Mouse (Mus musculus) thymus, adult 2 months (tissue): ENCODE data around the gene Per1. TPM values are rescaled to one million over a fixed set of nuclear protein-coding genes. Genes with fewer than 3 reads are reported as not detected.

Experiments
- DNase-seq: peaks from one replicate; pipeline ENCODE4 v3.0.0; 2021
- H3K27ac ChIP-seq: fragments of 200-500 bp; 2 replicates; pipeline ENCODE4 v1.5.1; 2012; ENCODE audit warnings: low read length, control low read depth; ENCODE audit not compliant: control insufficient read depth, insufficient read depth
- H3K27me3 ChIP-seq: fragments of 200-500 bp; 2 replicates; pipeline ENCODE4 v1.6.1; 2012; ENCODE audit warnings: mild to moderate bottlenecking, low read length, moderate library complexity, mixed read lengths; ENCODE audit not compliant: control insufficient read depth, insufficient read depth
- H3K36me3 ChIP-seq: fragments of 200-500 bp; 2 replicates; pipeline ENCODE4 v1.6.1; 2012; ENCODE audit warnings: mild to moderate bottlenecking, low read length, moderate library complexity; ENCODE audit not compliant: control insufficient read depth, insufficient read depth
- H3K4me1 ChIP-seq: fragments of 200-500 bp; replicated peaks from 2 replicates; pipeline ENCODE4 v1.6.1; 2012; ENCODE audit warnings: low read length; ENCODE audit not compliant: control insufficient read depth, insufficient read depth
- H3K4me3 ChIP-seq: fragments of 200-500 bp; 2 replicates; pipeline ENCODE4 v1.5.1; 2012; ENCODE audit warnings: mild to moderate bottlenecking, low read length, control low read depth, moderate library complexity; ENCODE audit not compliant: control insufficient read depth, insufficient read depth
- CTCF ChIP-seq: fragments of 200-500 bp; IDR thresholded peaks from 2 replicates; pipeline ENCODE4 v1.5.1; 2012; ENCODE audit warnings: mild to moderate bottlenecking, control low read depth, low read length, moderate library complexity, borderline replicate concordance; ENCODE audit not compliant: control insufficient read depth, poor library complexity, insufficient read depth; ENCODE audit errors: extremely low read depth
- POLR2A ChIP-seq: fragments of 200-500 bp; IDR thresholded peaks from 2 replicates; pipeline ENCODE4 v1.6.1; 2012; ENCODE audit warnings: mild to moderate bottlenecking, low read length, control low read depth, moderate library complexity; ENCODE audit not compliant: control insufficient read depth, poor library complexity, insufficient read depth; ENCODE audit errors: extremely low read depth
- WGBS: fragments of 180-500 bp; shearing (Covaris S2); methylation state at CpG from one replicate; pipeline ENCODE4 v1.1.7; 2018; 5-methylcytosine and 5-hydroxymethylcytosine counted together
- polyA plus RNA-seq: library from polyadenylated mRNA; depleted of rRNA; stranded (reverse); fragments of >200 nt; gene quantifications from 2 replicates; pipeline ENCODE4 v1.2.3, GENCODE M21; 2012

The Per1 gene
- polyA plus RNA-seq, 1 experiment = 28.0 TPM

- H3K27me3 ChIP-seq = no peaks in the 10 kb centered on the region
- no peaks in the 10 kb centered on the region for H3K36me3 ChIP-seq
- peaks cover 23% of the 10 kb centered on the region for H3K4me1 ChIP-seq
- peak within 1 kb of the TSS; percentile 46 for H3K27ac ChIP-seq
- peak; percentile 92 for DNase-seq
- peak within 1 kb of the TSS; percentile 64 for H3K4me3 ChIP-seq
- under 1% methylated on average over 47 of the region's 47 CpGs for WGBS
- TF ChIP-seq POLR2A (peak; percentile 57; the same call in 1 of the 2 replicates), CTCF (no peak)
Measured at GRCm38 (mm10) chr11:69070590-69071222, 24.3 kb upstream of the Per1 start, which contains the start of gene Tmem107. Gene Tmem107 (plus strand): TSS chr11:69070806.

GRCm38 (mm10) chr11:69071262-69071661 lies 23.8 kb upstream of the Per1 start:
- peaks cover 20% of the 10 kb centered on the region for H3K4me1 ChIP-seq
- no peak for DNase-seq
- H3K4me3 ChIP-seq = peak overlapping the region; percentile 64
- no peaks in the 10 kb centered on the region for H3K27me3 ChIP-seq
- 52% methylated on average over 9 of the region's 9 CpGs for WGBS
- no peak overlapping the region for H3K27ac ChIP-seq
- no peaks in the 10 kb centered on the region for H3K36me3 ChIP-seq
- TF ChIP-seq CTCF = no peak
- TF ChIP-seq POLR2A = no peak

- peaks cover 15% of the 10 kb centered on the region for H3K4me1 ChIP-seq
- H3K27ac ChIP-seq = no peak overlapping the region
- no peak overlapping the region for H3K4me3 ChIP-seq
- DNase-seq = no peak
- TF ChIP-seq CTCF (no peak), POLR2A (no peak)
- H3K27me3 ChIP-seq = no peaks in the 10 kb centered on the region
- WGBS = 94% methylated on average over 11 of the region's 11 CpGs
- no peaks in the 10 kb centered on the region for H3K36me3 ChIP-seq
Measured at GRCm38 (mm10) chr11:69072234-69072633, 22.8 kb upstream of the Per1 start.

GRCm38 (mm10) chr11:69072666-69073064 lies 22.4 kb upstream of the Per1 start:
- no peak for TF ChIP-seq POLR2A
- no peak for TF ChIP-seq CTCF
- peak overlapping the region; percentile 21; the same call in 1 of the 2 replicates for H3K4me3 ChIP-seq
- WGBS = 31% methylated on average over 9 of the region's 9 CpGs

GRCm38 (mm10) chr11:69073065-69073888 lies 21.7 kb upstream of the Per1 start:
- H3K4me1 ChIP-seq = peaks cover 20% of the 10 kb centered on the region
- DNase-seq = peak; percentile 81
- H3K27me3 ChIP-seq = no peaks in the 10 kb centered on the region
- no peaks in the 10 kb centered on the region for H3K36me3 ChIP-seq
- H3K27ac ChIP-seq = peak overlapping the region; percentile 52
- H3K4me3 ChIP-seq = no peak overlapping the region
- TF ChIP-seq POLR2A (no peak), CTCF (no peak)
- under 1% methylated on average over 14 of the region's 14 CpGs for WGBS

More at GRCm38 (mm10) chr11:69072666-69073064, 22.4 kb upstream of the Per1 start:
- Histone ChIP-seq H3K4me1 (peaks cover 15% of the 10 kb centered on the region), H3K27ac (peak overlapping the region; percentile 56; the same call in 1 of the 2 replicates), H3K36me3 (no peaks in the 10 kb centered on the region), H3K27me3 (no peaks in the 10 kb centered on the region)
- no peak for DNase-seq

GRCm38 (mm10) chr11:69073951-69074775 lies 20.9 kb upstream of the Per1 start:
- H3K27me3 ChIP-seq = no peaks in the 10 kb centered on the region
- no peak overlapping the region for H3K4me3 ChIP-seq
- WGBS = 83% methylated on average over 6 of the region's 6 CpGs
- H3K36me3 ChIP-seq = no peaks in the 10 kb centered on the region
- TF ChIP-seq POLR2A (no peak), CTCF (no peak)
- H3K4me1 ChIP-seq = peaks cover 20% of the 10 kb centered on the region
- no peak overlapping the region for H3K27ac ChIP-seq
- no peak for DNase-seq
